Mouse (Mus musculus): Measurements from ENCODE around the gene Spock2.

DNA sequence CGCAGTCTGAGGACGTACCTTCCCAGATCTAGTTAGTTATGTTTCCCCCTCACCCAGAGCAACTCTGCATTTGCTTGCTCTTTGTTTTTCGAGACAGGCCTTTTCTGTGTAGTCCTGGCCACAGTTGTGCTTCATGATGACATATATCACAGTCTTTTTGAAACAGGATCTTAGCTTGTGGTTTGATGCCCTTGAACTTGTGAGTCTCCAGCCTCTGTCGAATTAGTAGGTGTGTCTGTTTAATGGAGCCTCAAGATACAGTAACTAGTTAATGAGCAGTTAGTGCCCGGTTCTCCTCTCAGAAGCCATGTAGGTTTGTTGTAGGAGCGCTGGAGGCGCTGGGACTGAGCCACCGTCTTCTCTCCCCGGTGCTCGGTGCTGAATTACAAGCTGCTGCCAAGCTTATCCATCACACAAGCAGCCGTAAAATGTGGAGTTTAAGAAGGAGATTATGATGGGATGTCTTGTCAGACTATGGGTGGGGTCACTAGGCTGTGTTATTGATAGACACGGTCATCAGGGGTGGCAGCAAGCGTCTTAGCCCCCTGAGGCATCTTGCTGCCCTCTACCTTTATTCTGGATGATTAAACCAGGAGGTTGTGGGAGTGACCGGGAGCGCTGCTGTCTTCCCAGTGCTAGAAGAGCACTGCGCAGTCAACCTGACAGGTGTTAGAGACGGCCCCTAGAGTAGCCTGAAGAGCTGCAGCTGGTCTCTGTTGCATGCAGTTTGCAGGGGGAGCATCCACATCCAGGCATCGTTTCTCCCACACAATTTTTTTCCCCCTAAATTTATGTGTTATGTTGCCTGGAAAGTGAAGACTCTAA, 28.1 kb upstream of the Spock2 start:
- no peak for TF ChIP-seq POLR2A (IDR thresholded peaks at IDR 0.05; ENCODE audit: control insufficient read depth, low read depth, low read length)
- TF ChIP-seq CTCF (IDR thresholded peaks at IDR 0.05; ENCODE audit: control insufficient read depth, insufficient read depth, insufficient replicate concordance, low read depth, low read length), result no peak
